Comparison of ENCODE assay signal across 8 mouse cellular contexts in the genomic region with DNA sequence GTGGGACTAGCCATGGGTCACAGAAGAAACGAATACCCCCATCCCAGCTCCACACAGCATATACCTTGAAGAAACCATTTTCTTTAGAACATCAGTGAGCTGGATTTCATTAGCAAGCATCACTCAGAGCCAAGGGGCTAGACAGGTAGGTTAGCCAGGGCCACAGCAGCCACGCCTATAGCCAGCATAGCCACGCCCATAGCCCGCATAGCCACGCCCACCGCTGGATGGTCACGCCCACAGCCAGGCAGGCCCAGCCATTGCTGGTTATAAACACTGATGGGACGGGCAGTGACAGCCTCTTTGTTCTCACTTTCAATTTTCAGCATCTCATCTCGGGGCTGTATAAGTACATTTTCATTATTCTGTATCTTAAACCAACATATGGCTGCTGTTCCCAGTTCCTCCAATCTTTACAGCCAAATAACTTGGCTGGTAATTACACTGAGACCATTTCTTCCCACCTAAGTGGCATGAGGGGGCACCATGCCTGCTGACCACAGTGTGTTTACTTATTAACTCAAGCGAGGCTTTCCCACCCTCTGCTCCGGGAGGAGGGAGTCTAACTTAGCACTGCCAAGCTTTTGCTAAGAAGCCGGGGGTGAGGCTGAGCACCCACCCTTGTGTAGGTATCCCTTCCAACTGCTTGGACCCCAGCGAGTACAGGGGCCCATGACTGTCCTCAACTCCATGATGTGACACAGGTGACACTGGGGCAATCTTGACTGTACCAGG. TPM values are rescaled to one million over a fixed set of nuclear protein-coding genes. Genes with fewer than 3 reads are reported as not detected.
DNase-seq lines count a peak whose midpoint lies in the region; ATAC-seq and TF ChIP-seq lines count a peak whose summit lies in the region.
"Had no signal": no experiment of that assay in that cellular context is flagged by ENCODE, and none has a peak within 500 bp of the region (broad histone marks: within the 10 kb centered on the region; RNA-seq: fewer than 3 reads in every experiment).

No protein-coding gene starts in this region.

- H3K4me3 ChIP-seq in ES-E14 (ENCODE audit: insufficient read depth in 1 of 2, low read depth in 1 of 2, low read length in 2 of 2, poor library complexity in 1 of 2, severe bottlenecking in 1 of 2), result no peak overlapping the region
- H3K4me3 ChIP-seq in intestine, embryonic 16.5 days (ENCODE audit: low read length), result no peak overlapping the region
- no peak overlapping the region for H3K4me3 ChIP-seq in liver, postnatal 0 days (ENCODE audit: low read depth, low read length)
- H3K4me3 ChIP-seq in heart, embryonic 11.5 days (ENCODE audit: low read depth, low read length), result no peak overlapping the region
- H3K4me3 ChIP-seq: midbrain, embryonic 12.5 days had no signal

- no peak for TF ChIP-seq EP300 in liver, postnatal 0 days (IDR thresholded peaks at IDR 0.05; ENCODE audit: low read depth)

- H3K27ac ChIP-seq in ES-E14 (ENCODE audit: insufficient read depth, low read depth, low read length, poor library complexity, severe bottlenecking), result no peak overlapping the region
- no peak overlapping the region for H3K27ac ChIP-seq in intestine, embryonic 16.5 days (ENCODE audit: low read length)
- H3K27ac ChIP-seq in liver, postnatal 0 days (ENCODE audit: low read depth), result no peak overlapping the region
- no peak overlapping the region for H3K27ac ChIP-seq in heart, embryonic 11.5 days (ENCODE audit: low read depth, low read length)
- H3K27ac ChIP-seq: midbrain, embryonic 12.5 days had no signal

- in situ Hi-C loops in ES-E14 (cut with MboI; ENCODE audit: low sequenced_read_pairs in 2 of 2, unreplicated experiment in 2 of 2), result no loop called here

- no peak overlapping the region for H3K9ac ChIP-seq in ES-E14 (ENCODE audit: insufficient read depth, low read depth, low read length, poor library complexity, severe bottlenecking)
- H3K9ac ChIP-seq in intestine, embryonic 16.5 days (ENCODE audit: low read depth, low read length), result no peak overlapping the region
- H3K9ac ChIP-seq in liver, postnatal 0 days (replicated peaks), result no peak overlapping the region
- no peak overlapping the region for H3K9ac ChIP-seq in heart, embryonic 11.5 days (ENCODE audit: low read depth, low read length)
- H3K9ac ChIP-seq: midbrain, embryonic 12.5 days had no signal

- peak; percentile 37 to 39 for DNase-seq in B cell, adult 2 months
- peak; percentile 40 for DNase-seq in ES-E14 (ENCODE audit: low read depth, low spot score)
- DNase-seq in liver, postnatal 0 days, result peak; percentile 69
- no peak for DNase-seq in layer of hippocampus, adult 8-10 months (ENCODE audit: low spot score in 2 of 2)
- no peak for DNase-seq in heart, postnatal 25 days (ENCODE audit: low spot score)

- intact Hi-C loops in heart, postnatal 25 days (cut with DNase I), result no loop called here

- no peaks in the 10 kb centered on the region for H3K9me3 ChIP-seq in ES-E14 (ENCODE audit: control insufficient read depth, insufficient read depth, low read depth, low read length)
- no peaks in the 10 kb centered on the region for H3K9me3 ChIP-seq in intestine, embryonic 16.5 days (ENCODE audit: control insufficient read depth, low read length)
- H3K9me3 ChIP-seq in liver, postnatal 0 days (ENCODE audit: low read length), result no peaks in the 10 kb centered on the region
- no peaks in the 10 kb centered on the region for H3K9me3 ChIP-seq in heart, embryonic 11.5 days (replicated peaks; ENCODE audit: control insufficient read depth, low read length)
- H3K9me3 ChIP-seq: midbrain, embryonic 12.5 days had no signal

- TF ChIP-seq CTCF in liver, postnatal 0 days (IDR thresholded peaks at IDR 0.05; ENCODE audit: low read depth), result no peak

- no peaks in the 10 kb centered on the region for H3K36me3 ChIP-seq in ES-E14 (ENCODE audit: control insufficient read depth, insufficient read depth, low read length, poor library complexity, severe bottlenecking)
- H3K36me3 ChIP-seq in intestine, embryonic 16.5 days (ENCODE audit: control insufficient read depth, insufficient read depth, low read length), result no peaks in the 10 kb centered on the region
- H3K36me3 ChIP-seq in liver, postnatal 0 days (replicated peaks; ENCODE audit: insufficient read depth, low read length), result no peaks in the 10 kb centered on the region
- H3K36me3 ChIP-seq in heart, embryonic 11.5 days (ENCODE audit: control insufficient read depth, insufficient read depth, low read length), result no peaks in the 10 kb centered on the region
- H3K36me3 ChIP-seq: midbrain, embryonic 12.5 days had no signal

- H3K27me3 ChIP-seq in intestine, embryonic 16.5 days (replicated peaks; ENCODE audit: control insufficient read depth, insufficient read depth, low read length), result no peaks in the 10 kb centered on the region
- H3K27me3 ChIP-seq in liver, postnatal 0 days (ENCODE audit: insufficient read depth, low read length), result no peaks in the 10 kb centered on the region
- 0 out of 2 replicates have a peak, but pooled peaks cover 2% of the 10 kb centered on the region for H3K27me3 ChIP-seq in heart, embryonic 11.5 days (ENCODE audit: control insufficient read depth, insufficient read depth, low read length)

- H3K4me2 ChIP-seq in intestine, embryonic 16.5 days (ENCODE audit: low read depth, low read length), result no peak overlapping the region
- no peak overlapping the region for H3K4me2 ChIP-seq in liver, postnatal 0 days (ENCODE audit: low read depth, low read length)
- H3K4me2 ChIP-seq in heart, embryonic 11.5 days, result no peak overlapping the region
- H3K4me2 ChIP-seq: midbrain, embryonic 12.5 days had no signal

- ATAC-seq in intestine, embryonic 16.5 days, result peak; percentile 71
- peak; percentile 45; the same call in 1 of the 2 replicates for ATAC-seq in liver, postnatal 0 days
- ATAC-seq in heart, embryonic 11.5 days (replicated peaks; ENCODE audit: insufficient number of reproducible peaks, low FRiP score, low TSS enrichment), result no peak

- WGBS in intestine, embryonic 16.5 days, result 31% methylated on average over 13 of the region's 13 CpGs
- WGBS in liver, postnatal 0 days (ENCODE audit: insufficient replicate concordance), result 44% methylated on average over 13 of the region's 13 CpGs
- WGBS in heart, embryonic 11.5 days (ENCODE audit: insufficient replicate concordance), result 40% methylated on average over 13 of the region's 13 CpGs

- peaks cover 2 to 11% of the 10 kb centered on the region in 2 experiments; a peak in 2 of 4 replicates for H3K4me1 ChIP-seq in ES-E14 (ENCODE audit: control insufficient read depth in 2 of 2, insufficient read depth in 2 of 2, low read length in 2 of 2, poor library complexity in 1 of 2)
- H3K4me1 ChIP-seq in intestine, embryonic 16.5 days (ENCODE audit: control insufficient read depth, insufficient read depth, low read length), result peaks cover 6% of the 10 kb centered on the region; the same call in 1 of the 2 replicates
- peaks cover under 1% of the 10 kb centered on the region; the same call in 1 of the 2 replicates for H3K4me1 ChIP-seq in liver, postnatal 0 days (ENCODE audit: insufficient read depth)
- peaks cover 14% of the 10 kb centered on the region for H3K4me1 ChIP-seq in heart, embryonic 11.5 days (ENCODE audit: control insufficient read depth, insufficient read depth, low read length)

TF ChIP-seq in ES-E14, 5 proteins besides CTCF, POLR2A, EP300 and RAD21:
- TF ChIP-seq MAFK (IDR thresholded peaks at IDR 0.05; ENCODE audit: insufficient read depth, low read depth, low read length) (no peak), ZNF384 (IDR thresholded peaks at IDR 0.05; ENCODE audit: low read depth, low read length) (no peak), ZC3H11A (IDR thresholded peaks at IDR 0.05; ENCODE audit: borderline replicate concordance, low read depth, low read length) (no peak), HCFC1 (IDR thresholded peaks at IDR 0.05; ENCODE audit: borderline replicate concordance, insufficient read depth, low read length) (no peak), CHD2 (IDR thresholded peaks at IDR 0.05; ENCODE audit: low read depth, low read length) (no peak)

RNA-seq across cellular contexts. Expression of a gene that starts 37.4 kb away (rescaled TPM):
- 12.6 and 40.3 TPM in 2 replicates for total RNA-seq in ES-E14 (2012; rRNA removed)
- 0.51 and 0.70 TPM in 2 replicates for polyA plus RNA-seq in intestine, embryonic 16.5 days (2015; fragmentation: Nextera tagmentation; extraction: Ambion mirVana)
- 0.09 and 0.11 TPM in 2 replicates for polyA plus RNA-seq in liver, postnatal 0 days (2015; fragmentation: Nextera tagmentation; extraction: Ambion mirVana)
- 1 to 10 TPM; 6.0 to 7.0 (median 6.6) TPM for total RNA-seq in layer of hippocampus, adult 8-10 months (2022)
- 2.1 and 2.2 TPM in 2 replicates for polyA plus RNA-seq in heart, embryonic 11.5 days (2014; fragmentation: Nextera tagmentation; extraction: Ambion mirVana)
- 1 to 10 TPM; 6.6 to 7.2 TPM for total RNA-seq in heart, postnatal 25 days (2021)

Comparison
In these comparisons a context has a peak if more than half of its experiments do, and no peak if none do; other contexts are left out.
1. DNase-seq: peak in B cell, adult 2 months (2 of 2), ES-E14 (single experiment) and liver, postnatal 0 days (single experiment); none in layer of hippocampus, adult 8-10 months (0 of 2) and heart, postnatal 25 days (single experiment).